Mouse (Mus musculus) limb, embryonic 10.5 days (tissue): ENCODE measurements around the gene Tfpt. TPM values are rescaled to one million over a fixed set of nuclear protein-coding genes. Genes with fewer than 3 reads are reported as not detected.

Source experiments
- DNase-seq: peaks from one replicate; pipeline ENCODE4 v3.0.0-alpha.2; 2017; ENCODE audit warnings: low spot score
- H3K27ac ChIP-seq: fragments of 300-500 bp; sonication (generic); 2 replicates; pipeline ENCODE4 v1.5.1; 2016; ENCODE audit warnings: mild to moderate bottlenecking
- H3K27me3 ChIP-seq: fragments of 300-500 bp; sonication (generic); 2 replicates; pipeline ENCODE4 v1.6.1; 2016; ENCODE audit warnings: low read depth, mild to moderate bottlenecking; ENCODE audit not compliant: poor library complexity, severe bottlenecking
- H3K36me3 ChIP-seq: fragments of 300-500 bp; sonication (generic); 2 replicates; pipeline ENCODE4 v1.6.1; 2016; ENCODE audit warnings: mild to moderate bottlenecking, moderate library complexity
- H3K4me1 ChIP-seq: fragments of 300-500 bp; sonication (generic); 2 replicates; pipeline ENCODE4 v1.6.1; 2016
- H3K4me3 ChIP-seq: fragments of 300-500 bp; sonication (generic); 2 replicates; pipeline ENCODE4 v1.5.1; 2016; ENCODE audit warnings: mild to moderate bottlenecking, moderate library complexity
- H3K9me3 ChIP-seq: fragments of 300-500 bp; sonication (generic); replicated peaks from 2 replicates; pipeline ENCODE4 v1.6.1; 2016; ENCODE audit warnings: mild to moderate bottlenecking
- WGBS: fragments of 180-500 bp; shearing (Covaris S2); methylation state at CpG from one replicate; pipeline ENCODE4 v1.1.7; 2016; 5-methylcytosine and 5-hydroxymethylcytosine counted together
- polyA plus RNA-seq: library from polyadenylated mRNA; unstranded; fragments of >200 nt; fragmentation: Nextera tagmentation; extraction: Ambion mirVana; gene quantifications from 2 replicates; pipeline ENCODE4 v1.2.1, GENCODE M21; 2016

Tfpt gene
- polyA plus RNA-seq, result 33.3 and 36.0 TPM in 2 replicates

DNA sequence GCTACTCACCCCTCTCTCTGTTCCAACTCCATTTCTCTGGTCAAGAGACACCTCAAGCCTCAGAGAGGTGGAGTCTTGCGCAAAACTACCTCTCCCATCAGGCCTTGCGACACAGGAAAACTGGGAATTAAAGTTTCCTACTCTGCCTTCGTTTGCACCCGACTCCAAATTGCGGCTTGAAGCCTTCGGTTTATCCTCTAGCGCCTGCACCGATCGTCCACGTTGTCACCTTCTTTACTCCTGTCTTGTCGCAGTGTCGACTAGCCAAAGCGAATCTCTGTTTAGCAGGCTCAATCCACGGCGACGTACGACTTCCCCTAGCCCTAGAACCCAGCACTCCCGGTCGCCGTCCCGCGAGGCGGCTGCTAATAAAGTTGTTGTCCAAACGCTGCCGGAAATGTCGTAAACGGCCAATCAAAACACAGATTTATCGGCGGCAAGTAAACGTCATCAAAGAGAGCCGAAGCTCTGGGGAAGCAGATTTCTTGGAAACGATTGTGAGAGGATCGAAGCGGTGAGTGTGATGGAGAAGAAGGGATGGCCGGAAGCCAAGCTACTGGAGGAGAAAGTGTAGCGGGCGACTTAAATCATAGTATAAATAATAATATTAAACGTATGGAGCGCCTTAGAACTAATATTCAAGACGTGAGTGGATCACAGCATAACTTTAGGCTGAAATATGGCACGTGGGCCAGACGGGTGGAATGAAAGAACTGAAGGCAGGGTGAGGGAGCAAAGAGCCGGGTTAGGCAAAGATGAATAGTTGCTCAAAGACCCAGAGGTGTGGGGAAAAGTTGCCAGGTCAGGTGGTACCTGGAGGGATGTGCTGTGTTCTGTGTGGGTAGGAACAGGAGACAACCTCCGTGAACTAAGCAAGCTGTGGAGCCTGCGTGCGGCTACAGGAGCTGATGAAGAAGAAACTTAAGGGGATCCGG, at the start of gene Tfpt, which contains the start of gene Prpf31:
Gene Tfpt, minus strand, starts transcription at position 387 of the 935 bp plus-strand sequence.
Gene Prpf31, plus strand, starts transcription at position 443 of the 935 bp plus-strand sequence.
- peak; percentile 93 for DNase-seq
- H3K4me3 ChIP-seq, result peak within 1 kb of the TSS; percentile 75
- peak within 1 kb of the TSS; percentile 85 for H3K27ac ChIP-seq
- peaks cover 64% of the 10 kb centered on the region for H3K36me3 ChIP-seq
- H3K27me3 ChIP-seq, result no peaks in the 10 kb centered on the region
- WGBS, result 1% methylated on average over 47 of the region's 47 CpGs
- no peaks in the 10 kb centered on the region for H3K9me3 ChIP-seq
- peaks cover 17% of the 10 kb centered on the region for H3K4me1 ChIP-seq

DNA sequence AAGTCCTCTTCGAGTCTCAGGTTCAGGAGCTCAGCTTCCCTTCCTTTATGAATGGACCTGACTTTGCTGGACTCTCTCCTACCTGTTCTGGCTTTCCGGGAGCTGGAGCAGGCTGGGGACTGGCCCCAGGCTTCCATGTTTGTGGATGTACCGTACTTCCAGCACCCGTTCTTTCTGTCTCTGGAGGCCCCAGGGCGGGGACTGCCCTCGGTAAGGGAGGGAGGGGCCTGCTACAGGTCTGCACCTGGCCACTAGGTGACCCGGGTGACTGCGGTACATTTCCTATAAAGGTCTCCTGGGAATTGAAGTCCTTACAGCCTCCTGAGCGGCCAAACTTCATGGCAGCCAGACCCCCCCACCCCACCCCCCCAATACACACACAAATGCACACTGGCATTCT, 47.6 kb upstream of the Tfpt start, which contains the start of gene Tmc4:
Gene Tmc4, minus strand, starts transcription at position 212 of the 400 bp plus-strand sequence.
- Histone ChIP-seq H3K27me3 (no peaks in the 10 kb centered on the region), H3K4me1 (no peaks in the 10 kb centered on the region), H3K9me3 (no peaks in the 10 kb centered on the region), H3K36me3 (peaks cover 19% of the 10 kb centered on the region), H3K4me3 (no peak within 1 kb of the TSS), H3K27ac (no peak within 1 kb of the TSS)
- 46% methylated on average over 9 of the region's 9 CpGs for WGBS
- no peak for DNase-seq

DNA sequence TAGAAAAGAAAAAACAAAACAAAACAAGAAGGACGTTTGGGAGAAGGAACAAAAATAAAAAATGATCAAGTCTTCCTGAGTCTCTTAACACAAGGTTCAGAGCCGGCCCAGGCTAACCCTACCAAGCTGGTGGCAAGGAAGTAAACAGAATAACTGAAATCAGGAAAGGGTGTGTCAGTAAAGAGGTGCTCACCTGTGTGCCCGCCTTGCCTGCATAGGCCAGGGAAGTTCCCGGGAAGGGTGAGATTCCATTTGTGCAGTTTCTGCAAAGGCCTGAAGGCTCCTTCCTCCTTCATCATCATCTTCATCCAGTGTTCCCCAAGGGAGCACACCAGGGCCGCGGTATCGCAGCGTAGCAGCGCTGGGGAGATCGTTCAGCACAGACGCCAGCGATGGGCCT, 46.6 kb upstream of the Tfpt start:
- Histone ChIP-seq H3K4me3 (no peak overlapping the region), H3K9me3 (no peaks in the 10 kb centered on the region), H3K27me3 (no peaks in the 10 kb centered on the region), H3K27ac (no peak overlapping the region), H3K4me1 (no peaks in the 10 kb centered on the region), H3K36me3 (peaks cover 15% of the 10 kb centered on the region)
- no peak for DNase-seq
- 91% methylated on average over 12 of the region's 12 CpGs for WGBS

DNA sequence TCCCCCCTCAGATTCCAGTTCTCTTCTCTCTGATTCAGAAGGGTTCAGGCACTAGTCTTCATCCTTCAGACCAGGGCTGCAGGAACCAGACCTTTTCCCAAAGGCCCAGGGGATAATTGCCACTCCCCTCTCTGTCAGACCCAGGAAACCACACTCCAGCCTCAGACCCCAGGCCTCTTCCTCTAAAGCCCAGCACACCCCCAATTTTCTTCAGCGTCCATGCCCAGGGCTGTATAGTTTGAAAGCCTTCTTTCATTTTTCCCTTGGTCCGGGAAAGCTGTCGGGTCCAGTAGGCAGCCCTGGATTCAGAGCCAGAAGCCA, 45.5 kb upstream of the Tfpt start:
- H3K27me3 ChIP-seq, result no peaks in the 10 kb centered on the region
- 68% methylated on average over 3 of the region's 3 CpGs for WGBS
- no peak for DNase-seq
- H3K27ac ChIP-seq, result no peak overlapping the region
- peaks cover 8% of the 10 kb centered on the region; the same call in 1 of the 2 replicates for H3K36me3 ChIP-seq
- H3K4me1 ChIP-seq, result no peaks in the 10 kb centered on the region
- H3K9me3 ChIP-seq, result no peaks in the 10 kb centered on the region
- H3K4me3 ChIP-seq, result no peak overlapping the region

DNA sequence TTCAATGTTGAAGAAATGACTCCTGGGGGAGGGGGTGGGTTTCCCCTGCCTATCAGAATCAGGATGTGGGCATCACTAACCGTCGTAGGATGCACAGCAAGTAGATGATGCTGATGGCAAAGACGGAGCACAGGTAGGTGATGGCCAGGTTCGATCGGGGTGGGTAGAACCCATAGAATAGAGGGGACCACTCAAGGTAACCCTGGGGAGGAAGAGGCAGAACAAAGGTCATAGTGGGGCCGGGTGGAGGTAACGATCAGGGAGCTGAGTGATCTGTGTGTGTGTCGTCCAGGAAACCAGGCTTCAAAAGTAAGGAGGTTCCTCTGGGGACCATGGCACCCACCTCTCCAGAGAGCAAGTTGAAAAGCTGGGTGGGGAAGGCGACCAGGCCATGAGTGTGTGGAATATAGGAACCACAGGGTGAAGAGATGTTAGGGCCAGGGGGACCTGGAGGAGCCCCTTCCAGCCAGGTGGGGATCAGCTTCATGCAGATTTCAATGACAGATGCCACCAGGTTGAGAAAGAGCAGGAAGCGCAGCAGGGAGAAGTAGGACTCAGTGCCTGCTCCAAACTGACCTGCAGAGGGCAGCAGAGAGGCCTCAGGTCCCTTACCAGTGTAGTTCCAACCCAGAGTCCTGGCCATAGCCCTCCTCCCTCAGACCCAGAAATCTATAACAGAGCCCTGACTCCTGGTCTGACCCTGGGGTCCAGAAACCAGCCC, 44.9 kb upstream of the Tfpt start:
- H3K36me3 ChIP-seq, result peaks cover 7% of the 10 kb centered on the region; the same call in 1 of the 2 replicates
- peak; percentile 84 for DNase-seq
- H3K27ac ChIP-seq, result no peak overlapping the region
- no peaks in the 10 kb centered on the region for H3K9me3 ChIP-seq
- 74% methylated on average over 10 of the region's 10 CpGs for WGBS
- H3K4me3 ChIP-seq, result no peak overlapping the region
- H3K4me1 ChIP-seq, result no peaks in the 10 kb centered on the region
- H3K27me3 ChIP-seq, result no peaks in the 10 kb centered on the region

DNA sequence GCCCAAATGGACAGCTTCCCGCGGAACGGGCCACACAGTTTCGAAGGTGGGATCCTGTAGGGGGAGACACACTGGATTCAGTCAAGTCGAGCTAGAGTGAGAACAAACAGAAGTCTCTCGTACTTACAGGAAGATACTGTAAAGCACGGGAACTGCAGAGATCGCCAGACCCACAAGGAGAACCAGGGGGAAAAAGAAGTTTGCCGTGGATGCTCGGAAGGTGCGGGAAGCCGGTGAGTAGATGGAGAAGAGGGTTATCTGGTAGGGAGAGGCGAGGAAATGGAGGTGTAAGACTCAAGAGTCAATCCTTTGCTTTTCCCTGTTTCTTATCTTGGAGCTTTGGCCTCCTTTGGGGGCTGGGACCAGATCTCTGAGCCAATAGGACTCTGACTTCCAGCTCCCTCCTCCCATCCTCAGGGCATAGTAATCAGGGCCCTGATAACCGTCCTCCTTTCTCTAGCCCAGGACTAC, 37.2 kb upstream of the Tfpt start:
- Histone ChIP-seq H3K27ac (no peak overlapping the region), H3K36me3 (peaks cover 17% of the 10 kb centered on the region), H3K27me3 (no peaks in the 10 kb centered on the region), H3K9me3 (no peaks in the 10 kb centered on the region), H3K4me3 (0 out of 2 replicates have a peak overlapping the region, but pooled peaks have one; percentile 28), H3K4me1 (peaks cover 24% of the 10 kb centered on the region)
- WGBS, result 16% methylated on average over 14 of the region's 14 CpGs
- DNase-seq, result no peak

DNA sequence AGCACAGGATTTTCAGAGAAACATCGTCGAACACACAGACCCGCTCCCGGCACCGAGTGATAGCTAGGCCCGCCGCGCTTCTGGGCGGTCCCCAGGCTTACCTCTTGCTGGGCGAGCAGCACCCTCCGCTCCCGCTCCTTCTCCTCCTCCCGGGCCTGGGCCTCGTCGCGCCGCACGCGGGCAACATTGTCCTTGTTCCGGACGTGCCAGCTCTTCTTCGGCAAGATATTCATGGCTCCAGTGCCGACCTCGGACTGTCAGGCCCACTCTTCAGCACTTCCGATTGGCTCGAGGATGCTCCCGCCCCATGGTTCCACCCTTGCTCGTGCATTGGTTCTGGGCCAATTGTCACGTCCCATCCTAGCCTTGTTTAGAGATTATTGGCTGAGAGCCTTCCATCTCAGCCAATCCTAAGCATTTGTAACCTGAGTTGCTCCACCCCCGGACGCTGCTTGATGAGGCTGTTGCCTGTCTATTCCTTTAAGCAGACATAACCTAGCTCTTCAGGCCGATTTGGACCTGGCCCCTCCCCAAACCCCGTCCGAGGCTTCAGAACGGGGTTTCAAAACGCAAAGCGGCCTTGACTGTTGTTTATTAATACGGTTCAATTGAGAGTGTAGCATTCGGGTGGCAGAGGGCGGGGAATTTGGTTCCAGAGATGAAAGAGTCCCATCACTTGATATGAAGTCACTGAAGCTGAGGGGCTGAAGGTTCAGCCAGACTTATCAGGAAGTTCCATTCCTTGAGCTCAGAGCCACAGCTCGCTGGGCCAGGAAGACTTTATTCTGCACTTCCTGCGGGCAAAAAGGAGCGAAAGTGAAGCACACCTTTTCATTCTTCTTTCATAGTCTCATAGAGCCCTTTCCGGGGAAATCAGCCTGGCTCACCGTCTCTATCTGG, 35.7 kb upstream of the Tfpt start, which contains the start of gene Leng1:
Gene Leng1, minus strand, starts transcription at position 626 of the 900 bp plus-strand sequence.
- H3K4me3 ChIP-seq, result peak within 1 kb of the TSS; percentile 69
- no peaks in the 10 kb centered on the region for H3K27me3 ChIP-seq
- H3K9me3 ChIP-seq, result no peaks in the 10 kb centered on the region
- peak; percentile 87 for DNase-seq
- 4% methylated on average over 45 of the region's 45 CpGs for WGBS
- H3K27ac ChIP-seq, result peak within 1 kb of the TSS; percentile 82
- H3K4me1 ChIP-seq, result peaks cover 24% of the 10 kb centered on the region
- peaks cover 31% of the 10 kb centered on the region for H3K36me3 ChIP-seq

DNA sequence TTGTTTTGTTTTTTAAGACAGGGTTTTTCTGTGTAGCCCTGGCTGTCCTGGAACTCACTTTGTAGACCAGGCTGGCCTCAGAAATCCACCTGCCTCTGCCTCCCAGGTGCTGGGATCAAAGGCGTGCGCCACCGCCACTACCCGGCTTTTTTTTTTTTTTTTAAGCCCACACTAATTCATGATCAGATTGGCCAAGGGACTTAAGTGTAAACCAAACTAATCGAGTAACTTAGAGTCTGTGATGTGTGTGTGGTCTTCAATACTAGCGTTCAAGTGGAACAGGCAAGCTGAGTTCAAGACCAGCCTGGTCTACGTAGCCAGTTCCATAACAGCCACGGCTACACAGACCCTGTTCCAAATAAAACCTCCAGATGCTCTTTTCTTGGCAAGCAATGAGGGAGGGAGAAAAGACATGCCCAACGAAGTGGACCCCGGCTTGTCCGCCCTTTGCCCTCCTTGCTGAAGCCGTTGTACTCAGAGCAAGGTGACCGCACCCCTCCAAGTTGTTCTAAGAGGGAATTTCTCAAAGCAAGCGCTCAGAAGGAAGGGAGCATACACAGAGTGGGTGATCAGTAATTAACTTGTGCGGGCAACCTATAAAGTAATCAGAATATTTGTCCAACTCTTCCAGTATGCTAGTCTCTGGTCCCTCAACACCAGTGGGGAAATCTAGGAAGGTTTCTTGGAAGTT, 34.9 kb upstream of the Tfpt start:
- H3K36me3 ChIP-seq, result peaks cover 39% of the 10 kb centered on the region
- H3K27ac ChIP-seq, result peak overlapping the region; percentile 82
- peak; percentile 37 for DNase-seq
- peak overlapping the region; percentile 69 for H3K4me3 ChIP-seq
- no peaks in the 10 kb centered on the region for H3K27me3 ChIP-seq
- H3K9me3 ChIP-seq, result no peaks in the 10 kb centered on the region
- WGBS, result 36% methylated on average over 15 of the region's 15 CpGs
- peaks cover 24% of the 10 kb centered on the region for H3K4me1 ChIP-seq

DNA sequence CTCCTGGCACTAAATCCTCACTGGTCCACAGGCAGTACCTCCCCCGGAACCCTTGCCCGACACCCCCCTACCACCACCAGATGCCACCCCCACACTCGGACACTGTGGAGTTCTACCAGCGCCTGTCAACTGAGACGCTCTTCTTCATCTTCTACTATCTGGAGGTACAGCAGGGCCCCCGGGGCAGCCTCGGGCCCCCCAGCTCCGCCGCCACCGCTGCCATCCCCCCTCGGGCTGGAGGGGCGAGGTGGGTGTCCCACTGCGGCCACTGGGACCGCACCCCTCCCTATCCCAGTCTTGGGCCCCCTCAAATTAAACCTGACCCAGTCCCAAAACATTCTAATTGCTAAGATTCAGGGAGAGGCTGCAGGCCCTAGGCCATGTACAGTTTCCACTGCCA, 28.8 kb upstream of the Tfpt start:
- no peak for DNase-seq
- H3K4me3 ChIP-seq, result no peak overlapping the region
- H3K9me3 ChIP-seq, result no peaks in the 10 kb centered on the region
- H3K27me3 ChIP-seq, result no peaks in the 10 kb centered on the region
- no peaks in the 10 kb centered on the region for H3K4me1 ChIP-seq
- peaks cover 99% of the 10 kb centered on the region for H3K36me3 ChIP-seq
- WGBS, result 97% methylated on average over 14 of the region's 14 CpGs
- H3K27ac ChIP-seq, result no peak overlapping the region

DNA sequence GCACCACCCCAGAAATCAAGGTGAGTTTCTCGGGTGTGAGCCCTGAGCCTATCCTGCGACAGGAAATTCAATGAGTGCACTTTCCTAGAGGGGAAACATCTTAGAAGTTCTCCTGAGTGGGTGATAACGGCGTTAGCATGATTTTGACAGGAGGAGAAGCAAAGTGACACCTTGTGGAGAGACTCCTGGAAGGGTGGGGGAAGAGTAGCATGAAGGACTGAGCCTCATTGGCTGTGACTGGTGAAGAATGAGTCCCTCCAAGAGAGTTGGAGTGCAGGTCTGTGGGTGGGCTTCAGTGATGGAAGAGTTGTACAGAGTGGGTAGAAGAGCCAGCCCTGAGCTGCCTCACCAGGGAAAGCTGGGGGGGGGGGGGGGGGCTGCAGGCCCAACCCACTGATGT, 27.2 kb upstream of the Tfpt start:
- Histone ChIP-seq H3K4me3 (no peak overlapping the region), H3K36me3 (peaks cover 100% of the 10 kb centered on the region), H3K9me3 (no peaks in the 10 kb centered on the region), H3K27me3 (no peaks in the 10 kb centered on the region), H3K27ac (no peak overlapping the region), H3K4me1 (no peaks in the 10 kb centered on the region)
- DNase-seq, result no peak
- 91% methylated on average over 4 of the region's 4 CpGs for WGBS

DNA sequence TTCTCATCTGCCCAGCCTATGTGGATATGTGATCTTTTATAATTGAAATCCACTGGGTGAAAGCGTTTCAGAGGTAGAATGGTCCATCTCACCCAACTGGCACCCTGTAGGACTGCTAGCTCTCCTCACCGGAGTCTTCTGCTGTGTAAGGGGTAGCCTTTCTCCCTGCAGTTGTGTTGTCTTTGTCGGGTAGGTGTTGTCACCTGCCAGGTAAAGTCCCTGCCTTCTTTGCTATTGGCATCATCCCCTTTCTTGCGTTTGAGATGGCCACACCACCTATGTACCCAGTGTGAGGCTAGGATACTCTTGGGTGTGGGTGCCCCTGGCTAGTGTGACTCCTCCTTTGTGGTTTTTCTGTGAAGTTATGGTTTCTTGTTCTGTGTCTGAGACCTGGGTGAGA, 16.9 kb upstream of the Tfpt start:
- H3K27ac ChIP-seq, result peak overlapping the region; percentile 98
- H3K36me3 ChIP-seq, result peaks cover 55% of the 10 kb centered on the region
- H3K27me3 ChIP-seq, result no peaks in the 10 kb centered on the region

More for the DNA sequence above, 16.9 kb upstream of the Tfpt start:
- 74% methylated on average over 4 of the region's 4 CpGs for WGBS
- DNase-seq, result no peak
- peak overlapping the region; percentile 99 for H3K4me3 ChIP-seq
- no peaks in the 10 kb centered on the region for H3K9me3 ChIP-seq
- H3K4me1 ChIP-seq, result peaks cover 32% of the 10 kb centered on the region
